Mouse (Mus musculus) embryonic facial prominence, embryonic 15.5 days (tissue): ENCODE results near the gene Zdhhc18. TPM values are rescaled to one million over a fixed set of nuclear protein-coding genes. Genes with fewer than 3 reads are reported as not detected.
A peak's percentile ranks its signal among the peaks of the same experiment; 100 is the strongest.

ENCODE experiments used
- ATAC-seq: fragments of 200-750 bp; cut with Nextera tagmentation; 2 replicates; pipeline ENCODE4 v1.8.0; 2017; ENCODE audit warnings: low read depth, moderate TSS enrichment; ENCODE audit not compliant: insufficient number of reproducible peaks, low FRiP score, low TSS enrichment
- H3K27ac ChIP-seq: fragments of 300-500 bp; sonication (generic); replicated peaks from 2 replicates; pipeline ENCODE4 v1.5.1; 2015; ENCODE audit warnings: mild to moderate bottlenecking, inconsistent platforms
- H3K27me3 ChIP-seq: fragments of 300-500 bp; sonication (generic); 2 replicates; pipeline ENCODE4 v1.6.1; 2015; ENCODE audit warnings: inconsistent platforms
- H3K36me3 ChIP-seq: fragments of 300-500 bp; sonication (generic); 2 replicates; pipeline ENCODE4 v1.6.1; 2015; ENCODE audit warnings: mild to moderate bottlenecking, inconsistent platforms
- H3K4me1 ChIP-seq: fragments of 300-500 bp; sonication (generic); 2 replicates; pipeline ENCODE4 v1.6.1; 2015; ENCODE audit warnings: inconsistent platforms
- H3K4me2 ChIP-seq: fragments of 300-500 bp; sonication (generic); replicated peaks from 2 replicates; pipeline ENCODE4 v1.6.1; 2015; ENCODE audit warnings: mild to moderate bottlenecking, inconsistent platforms
- H3K4me3 ChIP-seq: fragments of 300-500 bp; sonication (generic); replicated peaks from 2 replicates; pipeline ENCODE4 v1.5.1; 2015; ENCODE audit warnings: mild to moderate bottlenecking, inconsistent platforms
- H3K9ac ChIP-seq: fragments of 300-500 bp; sonication (generic); 2 replicates; pipeline ENCODE4 v1.6.1; 2015; ENCODE audit warnings: inconsistent platforms
- H3K9me3 ChIP-seq: fragments of 300-500 bp; sonication (generic); replicated peaks from 2 replicates; pipeline ENCODE4 v1.6.1; 2016; ENCODE audit warnings: inconsistent platforms
- WGBS: fragments of 180-500 bp; shearing (Covaris S2); methylation state at CpG from one replicate; pipeline ENCODE4 v1.1.7; 2015; 5-methylcytosine and 5-hydroxymethylcytosine counted together
- polyA plus RNA-seq: library from polyadenylated mRNA; unstranded; fragments of >200 nt; fragmentation: Nextera tagmentation; extraction: Ambion mirVana; gene quantifications from 2 replicates; pipeline ENCODE4 v1.2.1, GENCODE M21; 2015

Gene Zdhhc18
- polyA plus RNA-seq, 1 experiment from 2014 or later, result 5.4 TPM

DNA sequence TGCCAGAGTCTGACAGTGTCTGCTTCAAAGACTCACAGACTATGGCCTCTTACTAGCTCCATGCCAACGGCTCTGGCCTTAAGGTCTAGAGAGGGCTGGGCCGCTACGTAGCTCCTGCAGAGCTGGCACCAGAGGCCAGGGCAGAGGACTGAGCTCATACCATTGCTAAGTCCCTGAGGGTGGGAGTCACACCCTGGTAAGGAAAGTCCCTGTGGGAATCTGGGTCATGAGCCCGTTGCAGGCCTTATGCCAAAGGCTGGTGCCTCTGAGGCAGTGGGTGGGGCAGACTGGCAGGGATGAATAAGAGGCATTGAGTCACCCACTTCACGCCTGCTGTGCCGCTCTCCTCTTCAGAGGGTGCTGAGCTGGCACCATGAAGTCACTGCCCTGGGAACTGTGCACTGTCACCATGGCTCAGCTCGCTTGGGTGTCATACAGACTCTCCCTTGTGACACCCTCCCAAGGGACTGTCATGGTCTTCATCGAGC lies 35.6 kb downstream of the Zdhhc18 start:
- Histone ChIP-seq H3K4me3 (no peak overlapping the region), H3K27ac (0 out of 2 replicates have a peak overlapping the region, but pooled peaks have one; percentile 44), H3K9me3 (no peaks in the 10 kb centered on the region), H3K4me2 (no peak overlapping the region), H3K36me3 (peaks cover 47% of the 10 kb centered on the region), H3K9ac (no peak overlapping the region), H3K27me3 (no peaks in the 10 kb centered on the region), H3K4me1 (no peaks in the 10 kb centered on the region)
- 82% methylated on average over 8 of the region's 8 CpGs for WGBS
- ATAC-seq, result 0 out of 2 replicates have a peak, but pooled peaks have one; percentile 45

DNA sequence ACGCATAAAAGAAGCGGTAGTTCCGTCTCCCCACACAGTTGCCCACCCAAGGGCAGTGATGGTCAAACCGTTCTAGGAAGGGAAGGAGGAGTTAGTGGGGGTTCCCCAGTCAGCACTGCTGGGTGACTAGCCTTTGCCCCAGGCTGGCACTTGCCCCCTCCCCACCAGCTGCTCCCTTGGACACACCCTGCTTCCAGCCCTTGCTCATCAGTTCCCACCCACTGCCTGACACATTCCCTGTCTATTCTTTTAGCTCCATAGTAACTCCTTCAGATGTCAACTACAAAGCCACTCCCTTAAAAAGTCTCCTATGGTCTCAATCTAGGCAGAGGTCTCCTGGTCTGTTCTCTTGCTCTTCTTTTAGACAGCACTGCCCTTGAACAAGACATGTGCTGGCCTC lies 36.1 kb downstream of the Zdhhc18 start:
- WGBS, result 70% methylated on average over 4 of the region's 4 CpGs
- Histone ChIP-seq H3K4me1 (no peaks in the 10 kb centered on the region), H3K27me3 (no peaks in the 10 kb centered on the region), H3K27ac (0 out of 2 replicates have a peak overlapping the region, but pooled peaks have one; percentile 44), H3K9me3 (no peaks in the 10 kb centered on the region), H3K4me3 (no peak overlapping the region), H3K36me3 (peaks cover 47% of the 10 kb centered on the region), H3K4me2 (no peak overlapping the region), H3K9ac (no peak overlapping the region)
- ATAC-seq, result no peak

DNA sequence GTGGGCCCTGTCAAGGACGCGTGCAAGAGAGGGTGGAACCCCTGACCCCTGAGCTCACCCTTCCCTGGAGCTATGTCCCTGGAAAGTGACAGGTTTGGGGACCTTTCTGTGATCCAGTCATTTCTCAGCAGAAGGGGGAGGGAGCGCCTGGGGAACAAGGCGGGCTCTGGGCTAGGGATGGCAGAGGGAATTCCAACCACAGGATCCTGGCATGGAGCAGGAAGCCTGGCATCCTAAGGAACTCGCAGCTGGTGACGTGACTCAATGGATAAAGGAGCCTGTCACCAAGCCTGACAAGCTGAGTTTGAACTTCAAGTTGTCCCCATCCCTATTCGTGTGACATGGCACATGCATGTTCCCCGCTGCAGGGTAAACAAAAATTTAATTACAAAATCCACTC lies 36.9 kb downstream of the Zdhhc18 start:
- Histone ChIP-seq H3K9me3 (no peaks in the 10 kb centered on the region), H3K36me3 (peaks cover 53% of the 10 kb centered on the region), H3K27me3 (no peaks in the 10 kb centered on the region), H3K27ac (no peak overlapping the region), H3K4me3 (no peak overlapping the region), H3K4me2 (no peak overlapping the region), H3K4me1 (no peaks in the 10 kb centered on the region), H3K9ac (no peak overlapping the region)
- WGBS, result 92% methylated on average over 8 of the region's 8 CpGs
- ATAC-seq, result no peak

GRCm38 (mm10) chr4:133612416-133612815 lies 37.5 kb downstream of the Zdhhc18 start:
- Histone ChIP-seq H3K9ac (no peak overlapping the region), H3K27ac (no peak overlapping the region), H3K36me3 (peaks cover 54% of the 10 kb centered on the region), H3K9me3 (no peaks in the 10 kb centered on the region), H3K4me2 (no peak overlapping the region), H3K4me3 (no peak overlapping the region), H3K27me3 (no peaks in the 10 kb centered on the region), H3K4me1 (no peaks in the 10 kb centered on the region)
- WGBS, result 93% methylated on average over 7 of the region's 7 CpGs
- no peak for ATAC-seq

GRCm38 (mm10) chr4:133611815-133612214 lies 38.1 kb downstream of the Zdhhc18 start:
- Histone ChIP-seq H3K9me3 (no peaks in the 10 kb centered on the region), H3K4me3 (no peak overlapping the region), H3K9ac (no peak overlapping the region), H3K27ac (no peak overlapping the region), H3K36me3 (peaks cover 57% of the 10 kb centered on the region), H3K4me1 (peaks cover 5% of the 10 kb centered on the region; the same call in 1 of the 2 replicates), H3K27me3 (no peaks in the 10 kb centered on the region), H3K4me2 (no peak overlapping the region)
- 95% methylated on average over 5 of the region's 5 CpGs for WGBS
- ATAC-seq, result no peak

DNA sequence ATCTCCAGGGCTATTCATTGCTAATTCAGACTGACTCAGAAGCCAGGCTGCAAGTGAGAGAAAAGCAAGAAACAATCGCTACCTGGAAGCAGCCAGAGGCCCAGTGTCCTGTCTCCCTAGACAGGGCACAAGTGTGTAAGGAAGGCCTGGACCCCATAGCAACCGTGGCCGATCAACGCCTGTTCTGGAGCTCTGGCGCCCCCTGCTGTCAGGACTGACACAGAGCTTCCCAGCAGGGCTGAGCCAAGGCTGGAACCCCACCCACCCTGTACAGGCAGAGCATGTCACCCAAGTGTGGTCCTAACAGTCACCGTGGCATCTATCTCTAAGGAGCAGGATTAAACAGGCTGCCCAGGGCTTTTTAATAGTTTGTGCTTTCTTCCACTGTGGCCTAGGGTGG lies 40.2 kb downstream of the Zdhhc18 start:
- Histone ChIP-seq H3K27ac (no peak overlapping the region), H3K27me3 (no peaks in the 10 kb centered on the region), H3K9ac (no peak overlapping the region), H3K9me3 (no peaks in the 10 kb centered on the region), H3K4me1 (peaks cover 20% of the 10 kb centered on the region), H3K4me3 (no peak overlapping the region), H3K4me2 (no peak overlapping the region), H3K36me3 (peaks cover 68% of the 10 kb centered on the region)
- no peak for ATAC-seq
- 17% methylated on average over 6 of the region's 6 CpGs for WGBS

DNA sequence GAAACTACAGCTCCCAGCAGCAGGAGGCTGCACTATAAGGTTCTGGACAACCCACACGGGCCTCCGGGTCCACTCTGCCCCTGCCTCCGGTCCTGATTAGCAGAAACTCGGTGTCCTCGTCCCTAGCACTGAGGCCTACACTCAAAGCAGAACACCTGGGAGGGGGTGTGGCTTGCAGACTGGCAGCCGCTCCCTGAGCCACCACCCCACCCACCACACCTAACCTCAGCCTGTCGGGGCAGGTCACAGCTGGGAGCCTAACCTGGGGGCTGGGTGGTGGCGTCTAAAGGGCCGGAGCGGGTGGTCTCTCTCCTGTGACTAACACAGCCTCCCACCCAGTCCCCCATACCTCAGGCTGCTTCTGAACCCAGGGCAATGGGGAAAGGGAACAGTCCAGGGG lies 42.7 kb downstream of the Zdhhc18 start:
- Histone ChIP-seq H3K4me3 (no peak overlapping the region), H3K27me3 (peaks cover 8% of the 10 kb centered on the region), H3K9me3 (no peaks in the 10 kb centered on the region), H3K4me2 (no peak overlapping the region), H3K36me3 (peaks cover 53% of the 10 kb centered on the region), H3K9ac (no peak overlapping the region), H3K4me1 (peaks cover 31% of the 10 kb centered on the region), H3K27ac (peak overlapping the region; percentile 86)
- ATAC-seq, result no peak
- 65% methylated on average over 10 of the region's 10 CpGs for WGBS

GRCm38 (mm10) chr4:133605330-133605729 lies 44.6 kb downstream of the Zdhhc18 start:
- H3K4me2 ChIP-seq, result no peak overlapping the region
- no peak for ATAC-seq
- no peak overlapping the region for H3K9ac ChIP-seq
- peaks cover 38% of the 10 kb centered on the region for H3K36me3 ChIP-seq
- H3K4me1 ChIP-seq, result peaks cover 39% of the 10 kb centered on the region
- H3K27ac ChIP-seq, result peak overlapping the region; percentile 86
- H3K27me3 ChIP-seq, result peaks cover 18% of the 10 kb centered on the region
- H3K9me3 ChIP-seq, result no peaks in the 10 kb centered on the region
- WGBS, result 29% methylated on average over 9 of the region's 9 CpGs
- H3K4me3 ChIP-seq, result no peak overlapping the region

GRCm38 (mm10) chr4:133604856-133605255 lies 45.1 kb downstream of the Zdhhc18 start:
- 48% methylated on average over 6 of the region's 6 CpGs for WGBS
- Histone ChIP-seq H3K4me2 (no peak overlapping the region), H3K27me3 (peaks cover 23% of the 10 kb centered on the region), H3K9me3 (no peaks in the 10 kb centered on the region), H3K4me3 (no peak overlapping the region), H3K36me3 (peaks cover 38% of the 10 kb centered on the region), H3K4me1 (peaks cover 44% of the 10 kb centered on the region), H3K9ac (no peak overlapping the region), H3K27ac (peak overlapping the region; percentile 86)
- ATAC-seq, result 0 out of 2 replicates have a peak, but pooled peaks have one; percentile 17

GRCm38 (mm10) chr4:133604175-133604574 lies 45.8 kb downstream of the Zdhhc18 start:
- 76% methylated on average over 7 of the region's 7 CpGs for WGBS
- peaks cover 48% of the 10 kb centered on the region for H3K4me1 ChIP-seq
- H3K4me2 ChIP-seq, result no peak overlapping the region
- H3K27ac ChIP-seq, result peak overlapping the region; percentile 58; the same call in 1 of the 2 replicates
- H3K9me3 ChIP-seq, result no peaks in the 10 kb centered on the region
- H3K9ac ChIP-seq, result no peak overlapping the region
- no peak overlapping the region for H3K4me3 ChIP-seq
- peaks cover 23% of the 10 kb centered on the region for H3K27me3 ChIP-seq
- ATAC-seq, result no peak
- peaks cover 38% of the 10 kb centered on the region for H3K36me3 ChIP-seq

DNA sequence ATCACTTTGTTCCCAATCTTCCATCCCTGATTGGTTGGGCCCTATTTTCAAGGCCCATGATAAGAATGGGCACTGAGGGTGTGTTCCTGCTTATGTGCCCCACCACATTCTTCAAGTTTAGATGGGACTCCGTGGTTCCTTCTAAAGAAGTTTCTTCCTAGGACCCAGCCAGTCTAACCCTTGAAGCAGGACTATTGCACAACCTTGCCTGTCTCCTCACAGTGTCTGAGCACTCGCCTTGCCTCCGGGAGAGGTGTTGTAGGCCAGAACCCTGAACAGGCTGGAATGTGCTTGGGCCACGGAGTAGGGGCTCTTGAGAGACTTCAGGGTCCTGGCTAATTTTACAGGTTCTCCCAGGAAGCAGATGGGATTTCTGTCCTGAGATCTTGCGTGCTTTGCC lies 46.9 kb downstream of the Zdhhc18 start:
- H3K9me3 ChIP-seq, result no peaks in the 10 kb centered on the region
- no peak overlapping the region for H3K4me3 ChIP-seq
- H3K27ac ChIP-seq, result peak overlapping the region; percentile 71; the same call in 1 of the 2 replicates
- peaks cover 54% of the 10 kb centered on the region for H3K4me1 ChIP-seq
- no peak for ATAC-seq
- peaks cover 30% of the 10 kb centered on the region for H3K36me3 ChIP-seq
- WGBS, result 77% methylated on average over 5 of the region's 5 CpGs
- H3K27me3 ChIP-seq, result peaks cover 29% of the 10 kb centered on the region
- no peak overlapping the region; the same call in 1 of the 2 replicates for H3K4me2 ChIP-seq
- H3K9ac ChIP-seq, result no peak overlapping the region

DNA sequence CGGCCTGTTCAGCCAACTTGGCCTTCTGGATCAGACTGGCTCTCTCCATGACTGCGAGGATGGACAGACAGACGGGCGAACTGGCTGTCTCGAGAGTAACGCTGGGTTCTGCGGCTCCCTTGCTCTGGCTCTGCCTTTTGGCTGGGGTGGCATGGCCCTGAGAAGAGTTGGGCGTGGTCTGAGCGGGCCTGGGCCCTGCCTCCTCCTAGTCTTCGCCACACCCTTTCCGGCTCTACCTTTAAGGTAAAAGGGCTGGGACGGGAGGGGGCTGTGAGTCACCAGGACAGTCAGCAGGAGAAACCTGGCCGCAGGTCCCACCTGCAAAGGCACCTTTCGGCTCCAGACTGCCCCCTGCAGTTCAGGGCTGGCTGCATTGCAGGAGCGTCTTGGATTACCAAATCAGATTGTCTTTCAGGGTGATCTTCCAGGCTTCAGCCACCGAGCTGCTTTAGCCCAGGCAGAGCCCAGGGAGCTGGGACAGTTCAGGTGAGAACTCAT lies 48.2 kb downstream of the Zdhhc18 start, which contains the start of gene Sfn:
TSS of gene Sfn (minus strand) at position 448 of the 498 bp plus-strand sequence.
- H3K4me1 ChIP-seq, result peaks cover 49% of the 10 kb centered on the region
- 3% methylated on average over 16 of the region's 16 CpGs for WGBS
- H3K36me3 ChIP-seq, result peaks cover 19% of the 10 kb centered on the region
- peak; percentile 26; the same call in 1 of the 2 replicates for ATAC-seq
- H3K4me3 ChIP-seq, result peak within 1 kb of the TSS; percentile 56
- peak within 1 kb of the TSS; percentile 71 for H3K27ac ChIP-seq
- H3K4me2 ChIP-seq, result peak within 1 kb of the TSS; percentile 37
- H3K9ac ChIP-seq, result peak within 1 kb of the TSS; percentile 15; the same call in 1 of the 2 replicates
- peaks cover 29% of the 10 kb centered on the region for H3K27me3 ChIP-seq
- H3K9me3 ChIP-seq, result no peaks in the 10 kb centered on the region
